ENCODE assay signal across 17 mouse cellular contexts in genomic region chr8:41561995-41562394, GRCm38 (mm10).
A peak's percentile ranks its signal among the peaks of the same experiment; 100 is the strongest.
DNase-seq lines count a peak whose midpoint lies in the region; ATAC-seq lines count a peak whose summit lies in the region.
"Had no signal": no experiment of that assay in that cellular context is flagged by ENCODE, and none has a peak within 500 bp of the region (broad histone marks: within the 10 kb centered on the region; RNA-seq: fewer than 3 reads in every experiment).

No protein-coding gene starts in this region.

- no peaks in the 10 kb centered on the region for H3K27me3 ChIP-seq in heart, embryonic 13.5 days (replicated peaks)
- no peaks in the 10 kb centered on the region for H3K27me3 ChIP-seq in heart, embryonic 11.5 days (ENCODE audit: control insufficient read depth, insufficient read depth, low read length)
- H3K27me3 ChIP-seq in limb, embryonic 15.5 days = no peaks in the 10 kb centered on the region
- H3K27me3 ChIP-seq: embryonic facial prominence, embryonic 13.5 days; hindbrain, embryonic 15.5 days; neural tube, embryonic 13.5 days had no signal

- WGBS in heart, embryonic 13.5 days = 60% methylated on average over 14 of the region's 14 CpGs
- WGBS in heart, embryonic 11.5 days (ENCODE audit: insufficient replicate concordance) = 64% methylated on average over 14 of the region's 14 CpGs
- 58% methylated on average over 14 of the region's 14 CpGs for WGBS in limb, embryonic 15.5 days

- no peaks in the 10 kb centered on the region for H3K9me3 ChIP-seq in heart, embryonic 13.5 days
- H3K9me3 ChIP-seq in heart, embryonic 11.5 days (replicated peaks; ENCODE audit: control insufficient read depth, low read length) = no peaks in the 10 kb centered on the region
- H3K9me3 ChIP-seq in limb, embryonic 15.5 days = no peaks in the 10 kb centered on the region
- H3K9me3 ChIP-seq: embryonic facial prominence, embryonic 13.5 days; hindbrain, embryonic 15.5 days; neural tube, embryonic 13.5 days had no signal

- no peaks in the 10 kb centered on the region for H3K36me3 ChIP-seq in heart, embryonic 13.5 days
- no peaks in the 10 kb centered on the region for H3K36me3 ChIP-seq in heart, embryonic 11.5 days (ENCODE audit: control insufficient read depth, insufficient read depth, low read length)
- no peaks in the 10 kb centered on the region for H3K36me3 ChIP-seq in limb, embryonic 15.5 days
- H3K36me3 ChIP-seq: embryonic facial prominence, embryonic 13.5 days; hindbrain, embryonic 15.5 days; neural tube, embryonic 13.5 days had no signal

- no peak overlapping the region for H3K9ac ChIP-seq in heart, embryonic 13.5 days
- no peak overlapping the region for H3K9ac ChIP-seq in heart, embryonic 11.5 days (ENCODE audit: low read depth, low read length)
- H3K9ac ChIP-seq in limb, embryonic 15.5 days = no peak overlapping the region
- H3K9ac ChIP-seq: embryonic facial prominence, embryonic 13.5 days; hindbrain, embryonic 15.5 days; neural tube, embryonic 13.5 days had no signal

- DNase-seq in frontal cortex, postnatal 10 days (ENCODE audit: low spot score in 2 of 2) = no peak
- peak; percentile 29 for DNase-seq in forelimb bud, embryonic 11.5 days (ENCODE audit: low read depth, low spot score)
- DNase-seq in thymus, adult 18-20 months = no peak
- DNase-seq in cerebellum, adult 9-11 months = no peak
- DNase-seq: adrenal gland, postnatal 10 days; kidney, adult 11 months; lung, adult 18-20 months; right cerebral cortex, postnatal 14 days; thymus, postnatal 4 days had no signal

- H3K4me1 ChIP-seq in heart, embryonic 13.5 days = no peaks in the 10 kb centered on the region
- H3K4me1 ChIP-seq in heart, embryonic 11.5 days (ENCODE audit: control insufficient read depth, insufficient read depth, low read length) = no peaks in the 10 kb centered on the region; the same call in 1 of the 2 replicates
- 0 out of 2 replicates have a peak, but pooled peaks cover 4% of the 10 kb centered on the region for H3K4me1 ChIP-seq in limb, embryonic 15.5 days
- H3K4me1 ChIP-seq: embryonic facial prominence, embryonic 13.5 days; hindbrain, embryonic 15.5 days; neural tube, embryonic 13.5 days had no signal

- H3K4me2 ChIP-seq in heart, embryonic 13.5 days = peak overlapping the region; percentile 27
- no peak overlapping the region for H3K4me2 ChIP-seq in heart, embryonic 11.5 days
- H3K4me2 ChIP-seq in limb, embryonic 15.5 days = 0 out of 2 replicates have a peak overlapping the region, but pooled peaks have one; percentile 3
- H3K4me2 ChIP-seq: embryonic facial prominence, embryonic 13.5 days; hindbrain, embryonic 15.5 days; neural tube, embryonic 13.5 days had no signal

- H3K4me3 ChIP-seq in heart, embryonic 13.5 days = no peak overlapping the region
- H3K4me3 ChIP-seq in heart, embryonic 11.5 days (ENCODE audit: low read depth, low read length) = no peak overlapping the region
- H3K4me3 ChIP-seq in limb, embryonic 15.5 days = no peak overlapping the region
- H3K4me3 ChIP-seq: embryonic facial prominence, embryonic 13.5 days; hindbrain, embryonic 15.5 days; neural tube, embryonic 13.5 days had no signal

- no peak overlapping the region for H3K27ac ChIP-seq in heart, embryonic 13.5 days (replicated peaks)
- no peak overlapping the region for H3K27ac ChIP-seq in heart, embryonic 11.5 days (ENCODE audit: low read depth, low read length)
- peak overlapping the region; percentile 33; the same call in 1 of the 2 replicates for H3K27ac ChIP-seq in limb, embryonic 15.5 days
- H3K27ac ChIP-seq: embryonic facial prominence, embryonic 13.5 days; hindbrain, embryonic 15.5 days; kidney, postnatal 0 days; neural tube, embryonic 13.5 days had no signal

- ATAC-seq in frontal cortex, adult (ENCODE audit: low TSS enrichment) = peak; percentile 42
- no peak for ATAC-seq in heart, embryonic 13.5 days (ENCODE audit: extremely low read depth, insufficient number of reproducible peaks, low FRiP score, low TSS enrichment)
- no peak for ATAC-seq in heart, embryonic 11.5 days (replicated peaks; ENCODE audit: insufficient number of reproducible peaks, low FRiP score, low TSS enrichment)
- ATAC-seq in limb, embryonic 15.5 days (ENCODE audit: insufficient number of reproducible peaks, low FRiP score, low TSS enrichment, low read depth) = no peak
